Mouse (Mus musculus) gastrocnemius, adult 8-10 months (tissue): ENCODE data around the gene Olfr120. TPM values are rescaled to one million over a fixed set of nuclear protein-coding genes. Genes with fewer than 3 reads are reported as not detected.
"Not testable (repeated sequence)": the region's sequence is repeated elsewhere in the genome, so short reads cannot be mapped to it uniquely, and the experiment has no call there.

Experiments used
- DNase-seq, 2 experiments: peaks; one replicate each; pipeline ENCODE4 v3.0.0; 2022; ENCODE audit warnings: low spot score in 2 of 2
- total RNA-seq, 4 experiments: library from RNA; stranded (reverse); gene quantifications; 2 replicates each; pipeline ENCODE4 v1.2.4; 2022

Gene Olfr120
- not detected for total RNA-seq

GRCm38 (mm10) chr17:37721508-37721907 is at the start of gene Olfr120:
Gene Olfr120, plus strand, starts transcription at chr17:37721808.
- DNase-seq = no peak

- not testable (repeated sequence) for DNase-seq
Observed at GRCm38 (mm10) chr17:37696264-37696663, 25.3 kb upstream of the Olfr120 start, which contains the start of gene Olfr119. Gene Olfr119, plus strand, starts transcription at chr17:37696564.

- no peak for DNase-seq
Observed at GRCm38 (mm10) chr17:37738070-37738469, 16.5 kb downstream of the Olfr120 start.

GRCm38 (mm10) chr17:37768307-37768706 is 46.7 kb downstream of the Olfr120 start, which contains the start of gene Olfr122:
Gene Olfr122, plus strand, starts transcription at chr17:37768607.
- no peak for DNase-seq

Other genes starting within 250 kb of the Olfr120 start
- not detected for gene H2-M2, start 238.3 kb upstream of the Olfr120 start, total RNA-seq
- gene Olfr110, start 229.3 kb upstream of the Olfr120 start, total RNA-seq = not detected
- gene Olfr111, start 213.8 kb upstream of the Olfr120 start, total RNA-seq = not detected
- gene Olfr112, start 152.4 kb upstream of the Olfr120 start, total RNA-seq = not detected
- not detected for gene Olfr113, start 144.1 kb upstream of the Olfr120 start, total RNA-seq
- gene Olfr114, start 129.1 kb upstream of the Olfr120 start, total RNA-seq = not detected
- gene Olfr115, start 94.7 kb upstream of the Olfr120 start, total RNA-seq = under 1 TPM in 1 of 4 experiments, not detected in 3; 0.17 TPM
- gene Olfr116, start 94.6 kb upstream of the Olfr120 start, total RNA-seq = not detected
- gene Olfr117, start 58.0 kb upstream of the Olfr120 start, total RNA-seq = not detected
- gene Olfr118, start 54.8 kb upstream of the Olfr120 start, total RNA-seq = not detected
- not detected for gene Olfr119, start 25.2 kb upstream of the Olfr120 start, total RNA-seq
- not detected for gene Olfr121, start 27.0 kb downstream of the Olfr120 start, total RNA-seq
- gene Olfr122, start 46.8 kb downstream of the Olfr120 start, total RNA-seq = not detected
- not detected for gene Olfr123, start 71.7 kb downstream of the Olfr120 start, total RNA-seq
- gene Olfr124, start 78.1 kb downstream of the Olfr120 start, total RNA-seq = not detected
- gene Olfr125, start 111.1 kb downstream of the Olfr120 start, total RNA-seq = not detected
- gene Olfr126, start 125.7 kb downstream of the Olfr120 start, total RNA-seq = not detected
- gene Olfr127, start 178.6 kb downstream of the Olfr120 start, total RNA-seq = not detected
- not detected for gene Olfr128, start 198.7 kb downstream of the Olfr120 start, total RNA-seq
- not detected for gene Olfr761, start 231.3 kb downstream of the Olfr120 start, total RNA-seq